Mouse (Mus musculus) liver, embryonic 14.5 days (tissue): ENCODE data around the gene Farsa. TPM values are rescaled to one million over a fixed set of nuclear protein-coding genes. Genes with fewer than 3 reads are reported as not detected.

ENCODE experiments used
- ATAC-seq: fragments of 200-750 bp; cut with Nextera tagmentation; 2 replicates; pipeline ENCODE4 v1.8.0; 2017; ENCODE audit warnings: moderate number of reproducible peaks, mild to moderate bottlenecking, moderate library complexity; ENCODE audit not compliant: insufficient read depth
- DNase-seq, 3 experiments: peaks; one replicate each; pipeline ENCODE4 v3.0.0-alpha.2; 2012 to 2013; ENCODE audit warnings: low read depth in 3 of 3, low spot score in 3 of 3
- H3K27ac ChIP-seq: fragments of 300-500 bp; sonication (generic); 2 replicates; pipeline ENCODE4 v1.5.1; 2014; ENCODE audit warnings: moderate library complexity, mild to moderate bottlenecking, control low read depth, inconsistent platforms
- H3K27me3 ChIP-seq: fragments of 300-500 bp; sonication (generic); 2 replicates; pipeline ENCODE4 v1.6.1; 2014; ENCODE audit warnings: mild to moderate bottlenecking, low read length, moderate library complexity; ENCODE audit not compliant: control insufficient read depth, insufficient read depth
- H3K36me3 ChIP-seq: fragments of 300-500 bp; sonication (generic); replicated peaks from 2 replicates; pipeline ENCODE4 v1.6.1; 2014; ENCODE audit warnings: low read depth; ENCODE audit not compliant: control insufficient read depth, insufficient read depth
- H3K4me1 ChIP-seq, 2 experiments: fragments of 200-500 bp in 1 of 2; fragments of 300-500 bp in 1 of 2; sonication (generic) in 1 of 2; replicated peaks; 2 replicates each; pipeline ENCODE4 v1.6.1; 2012 to 2014; ENCODE audit warnings: antibody characterized with exemption in 1 of 2, inconsistent platforms in 1 of 2, low read length in 1 of 2; ENCODE audit not compliant: control insufficient read depth in 2 of 2, insufficient read depth in 2 of 2
- H3K4me2 ChIP-seq: fragments of 300-500 bp; sonication (generic); 2 replicates; pipeline ENCODE4 v1.6.1; 2014; ENCODE audit warnings: low read depth, mild to moderate bottlenecking, control low read depth, moderate library complexity
- H3K4me3 ChIP-seq, 2 experiments: fragments of 200-500 bp in 1 of 2; fragments of 300-500 bp in 1 of 2; sonication (generic) in 1 of 2; 2 replicates each; pipeline ENCODE4 v1.5.1; 2012 to 2014; ENCODE audit warnings: low read depth in 2 of 2, low read length in 2 of 2, mild to moderate bottlenecking in 2 of 2, control low read depth in 1 of 2, inconsistent platforms in 1 of 2, moderate library complexity in 1 of 2; ENCODE audit not compliant: insufficient read depth in 1 of 2
- H3K9ac ChIP-seq: fragments of 300-500 bp; sonication (generic); replicated peaks from 2 replicates; pipeline ENCODE4 v1.6.1; 2014; ENCODE audit warnings: mild to moderate bottlenecking, control low read depth, moderate library complexity
- H3K9me3 ChIP-seq: fragments of 300-500 bp; sonication (generic); 2 replicates; pipeline ENCODE4 v1.6.1; 2016; ENCODE audit warnings: low read length, mixed read lengths; ENCODE audit not compliant: control insufficient read depth
- CTCF ChIP-seq: IDR thresholded peaks from 2 replicates; pipeline ENCODE4 v1.5.1; 2016; ENCODE audit warnings: antibody characterized with exemption, low read depth, control low read depth
- EP300 ChIP-seq: IDR thresholded peaks from 2 replicates; pipeline ENCODE4 v1.6.1; 2016; ENCODE audit warnings: antibody characterized with exemption, low read depth
- WGBS: fragments of 180-500 bp; shearing (Covaris S2); extraction: QIAGEN DNeasy Blood & Tissue Kit; methylation state at CpG from one replicate; pipeline ENCODE4 v1.1.7; 2014; ENCODE audit not compliant: insufficient replicate concordance; 5-methylcytosine and 5-hydroxymethylcytosine counted together
- polyA plus RNA-seq, 2 experiments: library from polyadenylated mRNA; depleted of rRNA in 1 of 2; stranded (reverse) in 1 of 2; unstranded in 1 of 2; fragments of >200 nt; fragmentation: Nextera tagmentation in 1 of 2; extraction: Ambion mirVana in 1 of 2; gene quantifications; 2 replicates each; pipeline versions ENCODE4 v1.2.1 to v1.2.3; 2012 to 2014

Farsa gene
- polyA plus RNA-seq, 2 experiments = 45.8 to 54.8 TPM

- H3K36me3 ChIP-seq = peaks cover 2% of the 10 kb centered on the region; the same call in 1 of the 2 replicates
- no peaks in the 10 kb centered on the region for H3K27me3 ChIP-seq
- TF ChIP-seq EP300 (no peak), CTCF (0 out of 2 replicates have a peak, but pooled peaks have one; percentile 17)
- H3K9me3 ChIP-seq = no peaks in the 10 kb centered on the region
- no peak overlapping the region for H3K9ac ChIP-seq
- 50% methylated on average over 3 of the region's 3 CpGs for WGBS
- peak overlapping the region; percentile 100; the same call in 1 of the 2 replicates for H3K4me2 ChIP-seq
- ATAC-seq (no peak), DNase-seq (no peak)
- H3K4me3 ChIP-seq = no peak overlapping the region
- peaks cover 24 to 28% of the 10 kb centered on the region in 2 experiments for H3K4me1 ChIP-seq
- H3K27ac ChIP-seq = peak overlapping the region; percentile 46
Measured at GRCm38 (mm10) chr8:84874339-84874738, 17.6 kb downstream of the Farsa start.

GRCm38 (mm10) chr8:84877297-84878035 is 20.7 kb downstream of the Farsa start:
- H3K27ac ChIP-seq = no peak overlapping the region
- H3K36me3 ChIP-seq = no peaks in the 10 kb centered on the region; the same call in 1 of the 2 replicates
- no peaks in the 10 kb centered on the region for H3K9me3 ChIP-seq
- no peak for DNase-seq
- WGBS = 60% methylated on average over 3 of the region's 3 CpGs
- no peak overlapping the region for H3K4me2 ChIP-seq
- peaks cover 20 to 22% of the 10 kb centered on the region in 2 experiments for H3K4me1 ChIP-seq
- TF ChIP-seq EP300 = no peak
- no peak for TF ChIP-seq CTCF
- ATAC-seq = no peak
- no peaks in the 10 kb centered on the region for H3K27me3 ChIP-seq
- H3K4me3 ChIP-seq = no peak overlapping the region
- no peak overlapping the region for H3K9ac ChIP-seq

GRCm38 (mm10) chr8:84878915-84879314 is 22.1 kb downstream of the Farsa start:
- WGBS = 54% methylated on average over 1 of the region's 1 CpGs
- Histone ChIP-seq H3K4me2 (no peak overlapping the region), H3K27ac (no peak overlapping the region), H3K4me3 (no peak overlapping the region), H3K9me3 (no peaks in the 10 kb centered on the region), H3K9ac (peak overlapping the region; percentile 31), H3K4me1 (peaks cover 13 to 14% of the 10 kb centered on the region in 2 experiments), H3K27me3 (no peaks in the 10 kb centered on the region), H3K36me3 (no peaks in the 10 kb centered on the region; the same call in 1 of the 2 replicates)
- peak; percentile 60 for ATAC-seq
- TF ChIP-seq EP300 (no peak), CTCF (no peak)
- no peak for DNase-seq

DNA sequence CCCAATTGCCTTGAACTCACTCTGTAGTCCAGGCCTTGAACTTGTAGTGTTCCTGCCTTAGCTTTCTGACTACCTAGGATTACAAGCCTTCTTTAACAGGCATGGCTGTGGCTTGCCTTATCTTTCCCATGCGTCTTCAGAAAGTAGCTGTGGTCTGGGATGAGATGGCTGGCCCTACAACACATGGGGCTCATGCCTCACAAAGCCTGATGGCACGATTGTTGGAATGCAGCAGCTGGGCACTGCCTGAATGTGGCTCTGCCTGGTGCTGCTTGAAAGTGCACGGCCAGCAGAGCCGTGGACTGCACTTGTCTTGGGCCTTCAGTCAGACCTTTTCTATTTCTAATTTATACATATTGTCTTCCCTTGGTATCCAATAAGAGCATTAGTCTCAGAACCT is 27.9 kb downstream of the Farsa start:
- Histone ChIP-seq H3K36me3 (peaks cover 35% of the 10 kb centered on the region), H3K9me3 (no peaks in the 10 kb centered on the region), H3K4me3 (no peak overlapping the region), H3K27me3 (no peaks in the 10 kb centered on the region), H3K9ac (no peak overlapping the region; the same call in 1 of the 2 replicates), H3K4me2 (no peak overlapping the region), H3K27ac (no peak overlapping the region), H3K4me1 (no peaks in the 10 kb centered on the region; a peak in 2 of 4 replicates)
- WGBS = 47% methylated on average over 4 of the region's 4 CpGs
- DNase-seq (no peak), ATAC-seq (no peak)
- TF ChIP-seq EP300 = no peak
- TF ChIP-seq CTCF = no peak

DNA sequence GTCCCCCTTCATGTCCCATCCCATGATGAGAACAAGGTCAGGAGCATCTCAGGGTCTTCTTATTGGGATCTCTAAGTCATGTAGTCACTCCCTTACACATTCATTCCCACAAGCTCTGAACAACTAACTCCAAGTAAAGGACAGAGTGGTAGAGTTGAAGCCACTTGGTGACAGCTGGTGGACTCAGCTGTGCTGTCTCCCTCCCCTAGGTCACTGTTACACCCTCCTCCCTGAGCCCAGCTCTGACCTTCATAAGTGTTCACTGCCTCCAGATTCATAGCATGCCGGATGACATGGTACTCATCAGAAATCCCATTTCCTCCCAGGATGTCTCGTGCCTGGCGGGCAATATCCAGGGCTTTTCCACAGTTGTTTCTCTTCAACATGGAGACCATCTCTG is 31.5 kb downstream of the Farsa start:
- H3K27ac ChIP-seq = no peak overlapping the region
- H3K4me1 ChIP-seq = peaks cover 3 to 13% of the 10 kb centered on the region in 2 experiments
- H3K9ac ChIP-seq = no peak overlapping the region
- no peaks in the 10 kb centered on the region for H3K27me3 ChIP-seq
- TF ChIP-seq EP300 (no peak), CTCF (no peak)
- WGBS = 93% methylated on average over 3 of the region's 3 CpGs
- no peak overlapping the region for H3K4me2 ChIP-seq
- peaks cover 42% of the 10 kb centered on the region for H3K36me3 ChIP-seq
- DNase-seq = no peak
- no peak overlapping the region for H3K4me3 ChIP-seq
- no peak for ATAC-seq
- no peaks in the 10 kb centered on the region for H3K9me3 ChIP-seq
